Mouse (Mus musculus): ENCODE measurements at regions not wholly inside any gene's neighbourhood (a gene's known extent, or its start where the extent isn't known, plus 50 kb on each side); places are given as distances from the start of the nearest gene placed in this dataset.

DNA sequence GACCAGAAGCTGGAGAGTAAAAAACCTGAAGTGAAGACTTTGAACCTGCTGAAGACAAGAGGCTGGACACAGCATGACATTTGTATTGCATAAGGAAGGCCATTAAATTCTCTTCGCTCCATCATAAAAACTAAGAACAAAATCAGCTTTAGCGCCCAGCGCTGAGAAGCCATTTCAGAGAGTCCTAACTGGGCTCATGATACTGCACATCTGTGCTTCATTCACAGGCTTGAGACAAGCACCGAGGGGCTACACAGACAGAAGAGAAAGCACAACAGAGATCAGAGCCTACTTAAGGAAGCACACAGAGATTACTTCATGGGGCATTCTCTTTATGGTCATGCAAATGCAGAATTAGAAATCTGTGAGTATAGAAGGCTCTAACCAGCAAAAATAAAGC is 338.2 kb upstream of the G2e3 start:
- H3K4me1 ChIP-seq (ENCODE audit: control insufficient read depth, insufficient read depth, low read length), result no peaks in the 10 kb centered on the region
- H3K4me3 ChIP-seq (ENCODE audit: low read depth, low read length), result no peak overlapping the region
- H3K9ac ChIP-seq (replicated peaks; ENCODE audit: low read length), result no peak overlapping the region
- ATAC-seq (replicated peaks; ENCODE audit: insufficient number of reproducible peaks, low FRiP score, low TSS enrichment, low read depth) (no peak), DNase-seq (ENCODE audit: low spot score) (no peak)
- H3K27ac ChIP-seq (replicated peaks; ENCODE audit: low read depth, low read length), result no peak overlapping the region
- H3K36me3 ChIP-seq (replicated peaks; ENCODE audit: control insufficient read depth, insufficient read depth, low read depth, low read length), result no peaks in the 10 kb centered on the region
- no peaks in the 10 kb centered on the region for H3K9me3 ChIP-seq (replicated peaks; ENCODE audit: control insufficient read depth, low read length)
- no peaks in the 10 kb centered on the region for H3K27me3 ChIP-seq (ENCODE audit: control insufficient read depth, insufficient read depth, low read length)
- no peak overlapping the region for H3K4me2 ChIP-seq (ENCODE audit: low read depth, low read length)
- 80% methylated on average over 4 of the region's 4 CpGs for WGBS

DNA sequence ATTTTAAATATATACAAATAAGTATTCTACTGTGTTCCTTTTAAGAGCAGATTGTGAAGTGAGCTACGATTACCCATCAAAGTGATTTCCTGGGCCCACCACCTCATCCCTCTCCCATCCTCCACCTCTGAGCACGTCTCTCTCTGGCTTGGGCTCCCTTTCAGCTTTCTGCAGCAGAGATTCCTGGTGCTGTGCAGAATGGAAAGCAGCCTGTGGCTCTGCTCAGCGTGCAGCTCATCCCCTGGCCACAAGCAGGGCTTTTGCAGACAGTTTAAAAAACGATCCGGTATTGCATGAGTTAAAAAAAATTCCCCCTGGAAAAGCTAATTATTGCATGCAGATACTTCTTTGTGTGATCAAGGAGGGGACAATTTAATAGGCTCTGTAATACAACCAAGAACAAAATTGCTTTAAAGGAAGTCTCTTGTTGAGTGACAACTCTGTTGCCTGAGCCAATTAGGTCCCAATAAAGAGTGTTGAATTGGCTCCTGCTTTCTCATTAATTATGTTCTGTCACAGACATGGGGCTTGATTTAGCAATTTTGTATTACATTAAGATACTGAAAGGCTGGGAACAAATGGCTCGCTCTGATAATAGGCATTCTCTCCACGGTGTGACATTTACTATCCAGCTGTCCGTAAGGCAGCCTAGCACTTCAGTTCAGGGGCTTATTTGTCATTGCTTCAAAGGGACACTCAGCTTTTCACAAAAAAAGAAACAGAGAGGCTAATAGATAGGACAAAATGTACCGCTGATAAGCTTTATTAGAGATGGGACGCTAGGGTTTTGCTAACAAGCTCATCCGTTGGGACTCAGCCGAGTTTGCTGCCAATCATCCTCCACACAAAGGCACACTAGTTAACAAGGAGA is 345.9 kb upstream of the G2e3 start:
- ATAC-seq (replicated peaks; ENCODE audit: insufficient number of reproducible peaks, low FRiP score, low TSS enrichment, low read depth) (peak; percentile 70), DNase-seq (ENCODE audit: low spot score) (peak; percentile 38)
- Histone ChIP-seq H3K9me3 (replicated peaks; ENCODE audit: control insufficient read depth, low read length) (no peaks in the 10 kb centered on the region), H3K27me3 (ENCODE audit: control insufficient read depth, insufficient read depth, low read length) (no peaks in the 10 kb centered on the region), H3K4me1 (ENCODE audit: control insufficient read depth, insufficient read depth, low read length) (no peaks in the 10 kb centered on the region; the same call in 1 of the 2 replicates), H3K36me3 (replicated peaks; ENCODE audit: control insufficient read depth, insufficient read depth, low read depth, low read length) (no peaks in the 10 kb centered on the region), H3K9ac (replicated peaks; ENCODE audit: low read length) (no peak overlapping the region), H3K27ac (replicated peaks; ENCODE audit: low read depth, low read length) (no peak overlapping the region), H3K4me2 (ENCODE audit: low read depth, low read length) (no peak overlapping the region), H3K4me3 (ENCODE audit: low read depth, low read length) (no peak overlapping the region)
- WGBS, result 26% methylated on average over 12 of the region's 12 CpGs

- no peaks in the 10 kb centered on the region for H3K9me3 ChIP-seq (replicated peaks; ENCODE audit: control insufficient read depth, low read length)
- no peak overlapping the region for H3K4me2 ChIP-seq (ENCODE audit: low read depth, low read length)
- H3K4me3 ChIP-seq (ENCODE audit: low read depth, low read length), result no peak overlapping the region
- no peak overlapping the region for H3K9ac ChIP-seq (replicated peaks; ENCODE audit: low read length)
- 60% methylated on average over 4 of the region's 4 CpGs for WGBS
- DNase-seq (ENCODE audit: low spot score) (no peak), ATAC-seq (replicated peaks; ENCODE audit: insufficient number of reproducible peaks, low FRiP score, low TSS enrichment, low read depth) (no peak)
- H3K27ac ChIP-seq (replicated peaks; ENCODE audit: low read depth, low read length), result no peak overlapping the region
- H3K36me3 ChIP-seq (replicated peaks; ENCODE audit: control insufficient read depth, insufficient read depth, low read depth, low read length), result no peaks in the 10 kb centered on the region
- H3K27me3 ChIP-seq (ENCODE audit: control insufficient read depth, insufficient read depth, low read length), result no peaks in the 10 kb centered on the region
- H3K4me1 ChIP-seq (ENCODE audit: control insufficient read depth, insufficient read depth, low read length), result no peaks in the 10 kb centered on the region; the same call in 1 of the 2 replicates
These were observed 346.8 kb upstream of the G2e3 start for GRCm38 (mm10) chr12:51001096-51001495.

DNA sequence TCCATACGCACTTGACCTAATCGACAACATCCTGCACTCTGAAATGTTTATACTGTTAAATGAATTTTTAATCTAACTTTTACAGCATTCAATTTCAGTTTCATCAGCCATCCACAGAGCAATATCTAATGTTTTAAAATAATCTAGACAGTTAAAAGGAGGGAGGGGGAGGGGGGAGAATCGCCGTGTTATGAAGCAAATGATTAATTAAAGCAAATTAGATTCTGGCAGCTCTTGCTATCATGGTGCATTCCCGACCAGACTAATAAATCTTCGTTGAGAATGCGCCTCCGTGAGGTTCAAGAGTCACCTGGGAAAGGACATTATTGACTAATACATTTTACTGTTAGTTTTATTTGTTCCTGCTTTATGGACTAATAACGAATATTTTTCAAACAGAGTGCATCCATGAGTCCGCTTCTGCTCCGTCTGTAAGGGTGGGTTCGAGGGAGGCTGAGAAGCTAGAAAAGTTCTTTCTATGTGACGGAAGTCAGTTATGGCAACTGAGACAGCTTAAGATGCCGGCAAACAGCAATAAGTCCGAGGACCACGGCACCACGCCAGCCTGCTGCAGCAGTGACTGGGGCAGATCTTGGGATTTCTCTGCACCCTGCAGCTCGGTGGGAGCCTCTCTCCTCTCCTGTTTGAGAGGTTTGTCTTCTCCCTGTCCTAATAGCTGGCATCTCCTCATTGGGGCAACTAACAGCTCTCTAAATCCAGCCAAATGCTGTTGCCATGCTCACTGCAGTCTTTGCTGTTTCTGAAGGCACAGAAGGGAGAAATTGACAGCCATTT is 347.4 kb upstream of the G2e3 start:
- H3K9ac ChIP-seq (replicated peaks; ENCODE audit: low read length), result no peak overlapping the region
- no peak overlapping the region for H3K27ac ChIP-seq (replicated peaks; ENCODE audit: low read depth, low read length)
- H3K27me3 ChIP-seq (ENCODE audit: control insufficient read depth, insufficient read depth, low read length), result no peaks in the 10 kb centered on the region
- DNase-seq (ENCODE audit: low spot score) (no peak), ATAC-seq (replicated peaks; ENCODE audit: insufficient number of reproducible peaks, low FRiP score, low TSS enrichment, low read depth) (no peak)
- no peaks in the 10 kb centered on the region for H3K9me3 ChIP-seq (replicated peaks; ENCODE audit: control insufficient read depth, low read length)
- no peak overlapping the region for H3K4me2 ChIP-seq (ENCODE audit: low read depth, low read length)
- 75% methylated on average over 18 of the region's 18 CpGs for WGBS
- no peaks in the 10 kb centered on the region; the same call in 1 of the 2 replicates for H3K4me1 ChIP-seq (ENCODE audit: control insufficient read depth, insufficient read depth, low read length)
- no peaks in the 10 kb centered on the region for H3K36me3 ChIP-seq (replicated peaks; ENCODE audit: control insufficient read depth, insufficient read depth, low read depth, low read length)
- H3K4me3 ChIP-seq (ENCODE audit: low read depth, low read length), result no peak overlapping the region

- Histone ChIP-seq H3K9me3 (replicated peaks; ENCODE audit: control insufficient read depth, low read length) (no peaks in the 10 kb centered on the region), H3K27me3 (ENCODE audit: control insufficient read depth, insufficient read depth, low read length) (no peaks in the 10 kb centered on the region), H3K4me2 (ENCODE audit: low read depth, low read length) (no peak overlapping the region), H3K4me1 (ENCODE audit: control insufficient read depth, insufficient read depth, low read length) (no peaks in the 10 kb centered on the region; the same call in 1 of the 2 replicates), H3K27ac (replicated peaks; ENCODE audit: low read depth, low read length) (no peak overlapping the region), H3K9ac (replicated peaks; ENCODE audit: low read length) (no peak overlapping the region), H3K4me3 (ENCODE audit: low read depth, low read length) (no peak overlapping the region), H3K36me3 (replicated peaks; ENCODE audit: control insufficient read depth, insufficient read depth, low read depth, low read length) (no peaks in the 10 kb centered on the region)
- ATAC-seq (replicated peaks; ENCODE audit: insufficient number of reproducible peaks, low FRiP score, low TSS enrichment, low read depth) (peak; percentile 93), DNase-seq (ENCODE audit: low spot score) (peak; percentile 88)
- WGBS, result 36% methylated on average over 20 of the region's 20 CpGs
These were observed 348.3 kb upstream of the G2e3 start for GRCm38 (mm10) chr12:50999295-51000237.

- no peaks in the 10 kb centered on the region for H3K27me3 ChIP-seq (ENCODE audit: control insufficient read depth, insufficient read depth, low read length)
- H3K4me2 ChIP-seq (ENCODE audit: low read depth, low read length), result no peak overlapping the region
- H3K27ac ChIP-seq (replicated peaks; ENCODE audit: low read depth, low read length), result no peak overlapping the region
- no peaks in the 10 kb centered on the region for H3K9me3 ChIP-seq (replicated peaks; ENCODE audit: control insufficient read depth, low read length)
- no peaks in the 10 kb centered on the region for H3K36me3 ChIP-seq (replicated peaks; ENCODE audit: control insufficient read depth, insufficient read depth, low read depth, low read length)
- ATAC-seq (replicated peaks; ENCODE audit: insufficient number of reproducible peaks, low FRiP score, low TSS enrichment, low read depth) (no peak), DNase-seq (ENCODE audit: low spot score) (no peak)
- no peak overlapping the region for H3K4me3 ChIP-seq (ENCODE audit: low read depth, low read length)
- H3K4me1 ChIP-seq (ENCODE audit: control insufficient read depth, insufficient read depth, low read length), result no peaks in the 10 kb centered on the region
- WGBS, result 98% methylated on average over 1 of the region's 1 CpGs
- no peak overlapping the region for H3K9ac ChIP-seq (replicated peaks; ENCODE audit: low read length)
These were observed 346.8 kb upstream of the Prkd1 start for GRCm38 (mm10) chr12:50995664-50996063.

GRCm38 (mm10) chr12:50989561-50990325 is 340.8 kb upstream of the Prkd1 start:
- H3K36me3 ChIP-seq (replicated peaks; ENCODE audit: control insufficient read depth, insufficient read depth, low read depth, low read length), result no peaks in the 10 kb centered on the region
- DNase-seq (ENCODE audit: low spot score) (no peak), ATAC-seq (replicated peaks; ENCODE audit: insufficient number of reproducible peaks, low FRiP score, low TSS enrichment, low read depth) (no peak)
- H3K9ac ChIP-seq (replicated peaks; ENCODE audit: low read length), result no peak overlapping the region
- no peak overlapping the region for H3K27ac ChIP-seq (replicated peaks; ENCODE audit: low read depth, low read length)
- 69% methylated on average over 12 of the region's 12 CpGs for WGBS
- H3K4me1 ChIP-seq (ENCODE audit: control insufficient read depth, insufficient read depth, low read length), result no peaks in the 10 kb centered on the region
- H3K4me3 ChIP-seq (ENCODE audit: low read depth, low read length), result no peak overlapping the region
- no peak overlapping the region for H3K4me2 ChIP-seq (ENCODE audit: low read depth, low read length)
- H3K9me3 ChIP-seq (replicated peaks; ENCODE audit: control insufficient read depth, low read length), result no peaks in the 10 kb centered on the region
- no peaks in the 10 kb centered on the region for H3K27me3 ChIP-seq (ENCODE audit: control insufficient read depth, insufficient read depth, low read length)

Measured in embryonic facial prominence, embryonic 11.5 days (tissue).